9 mouse cellular contexts compared by ENCODE assay signal in genomic region chr14:75235955-75236635, GRCm38 (mm10). TPM values are rescaled to one million over a fixed set of nuclear protein-coding genes. Genes with fewer than 3 reads are reported as not detected.
DNase-seq lines count a peak whose midpoint lies in the region; ATAC-seq lines count a peak whose summit lies in the region.
"Had no signal": no experiment of that assay in that cellular context is flagged by ENCODE, and none has a peak within 500 bp of the region (broad histone marks: within the 10 kb centered on the region; RNA-seq: fewer than 3 reads in every experiment).

No protein-coding gene starts in this region.

- no peak overlapping the region for H3K9ac ChIP-seq in neural tube, embryonic 13.5 days

- no peaks in the 10 kb centered on the region for H3K9me3 ChIP-seq in neural tube, embryonic 13.5 days

- peak; percentile 85 for ATAC-seq in neural tube, embryonic 13.5 days (ENCODE audit: low read depth)

- no peaks in the 10 kb centered on the region for H3K27me3 ChIP-seq in neural tube, embryonic 13.5 days

- peaks cover 16% of the 10 kb centered on the region for H3K4me1 ChIP-seq in neural tube, embryonic 13.5 days (replicated peaks)

- H3K4me3 ChIP-seq in neural tube, embryonic 13.5 days, result no peak overlapping the region

- DNase-seq in embryo, embryonic 9.5 days (ENCODE audit: extremely low spot score), result peak; percentile 14
- DNase-seq in frontal cortex, postnatal 10 days (ENCODE audit: low spot score in 2 of 2), result peak; percentile 34 to 54
- peak; percentile 15 to 20 for DNase-seq in layer of hippocampus, postnatal 25 days (ENCODE audit: extremely low spot score in 1 of 2, low spot score in 1 of 2)
- no peak for DNase-seq in lung, postnatal 36 days
- no peak for DNase-seq in urinary bladder, postnatal 10 days (ENCODE audit: low spot score)
- no peak for DNase-seq in heart, postnatal 4 days
- no peak for DNase-seq in thymus, postnatal 10 days (ENCODE audit: low spot score in 2 of 2)

- H3K36me3 ChIP-seq in neural tube, embryonic 13.5 days, result no peaks in the 10 kb centered on the region

- WGBS in neural tube, embryonic 13.5 days, result 28% methylated on average over 9 of the region's 9 CpGs

- H3K4me2 ChIP-seq in neural tube, embryonic 13.5 days, result peak overlapping the region; percentile 36

- H3K27ac ChIP-seq in neural tube, embryonic 13.5 days (replicated peaks), result peak overlapping the region; percentile 55

RNA-seq across cellular contexts. Expression of gene Cpb2, which starts 6.0 kb away (rescaled TPM):
- not detected for total RNA-seq in layer of hippocampus, postnatal 25 days (2021)
- not detected in 2 replicates for polyA plus RNA-seq in neural tube, embryonic 13.5 days (2015; fragmentation: Nextera tagmentation; extraction: Ambion mirVana)
- not detected for total RNA-seq in heart, postnatal 4 days (2021)
- polyA plus RNA-seq: small intestine, adult 2 months had no signal

RNA-seq across cellular contexts. Expression of gene Zc3h13, which starts 48.1 kb away (rescaled TPM):
- total RNA-seq in layer of hippocampus, postnatal 25 days (2021), result 10 to 100 TPM; 50.9 to 51.9 TPM
- 37.9 and 44.2 TPM in 2 replicates for polyA plus RNA-seq in neural tube, embryonic 13.5 days (2015; fragmentation: Nextera tagmentation; extraction: Ambion mirVana)
- 10 to 100 TPM; 27.3 to 29.4 TPM for total RNA-seq in heart, postnatal 4 days (2021)

Comparison
In these comparisons a context has a peak if more than half of its experiments do, and no peak if none do; other contexts are left out.
1. DNase-seq: peak in embryo, embryonic 9.5 days (single experiment), frontal cortex, postnatal 10 days (2 of 2) and layer of hippocampus, postnatal 25 days (2 of 2); none in lung, postnatal 36 days (single experiment), urinary bladder, postnatal 10 days (single experiment), heart, postnatal 4 days (single experiment) and thymus, postnatal 10 days (0 of 2).